Comparison of ENCODE assay signal across 8 mouse cellular contexts in the genomic region with DNA sequence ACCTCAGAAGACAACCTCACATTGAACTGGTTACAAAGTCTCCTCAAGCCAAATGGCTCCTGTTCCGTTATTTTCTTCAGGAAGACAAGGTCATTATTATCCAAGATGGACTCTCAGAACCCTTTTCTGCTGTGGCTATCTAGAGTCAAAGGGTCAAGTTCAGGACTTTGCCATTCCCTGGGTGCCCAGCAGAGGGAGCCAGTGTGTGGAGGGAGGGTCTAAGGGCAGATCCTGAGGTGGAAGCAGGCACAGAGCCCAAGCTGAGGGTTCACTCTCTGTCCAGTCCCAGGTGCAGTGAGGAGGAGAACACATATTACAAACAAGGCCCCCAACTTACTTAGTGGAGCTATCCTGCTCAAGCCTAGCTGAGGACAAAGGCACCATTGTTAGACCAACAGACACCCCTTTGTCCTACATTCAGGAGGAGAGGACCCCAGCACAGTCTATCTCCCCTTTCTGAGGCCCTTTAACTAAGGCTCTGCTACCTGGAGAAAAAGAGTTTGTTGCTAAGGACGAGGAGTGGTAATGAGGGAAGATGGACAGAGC. TPM values are rescaled to one million over a fixed set of nuclear protein-coding genes. Genes with fewer than 3 reads are reported as not detected.
A peak's percentile ranks its signal among the peaks of the same experiment; 100 is the strongest.
DNase-seq lines count a peak whose midpoint lies in the region; ATAC-seq and TF ChIP-seq lines count a peak whose summit lies in the region.

No protein-coding gene starts in this region.

- H3K27ac ChIP-seq in kidney, embryonic 14.5 days (ENCODE audit: low read depth, low read length), result no peak overlapping the region
- no peak overlapping the region for H3K27ac ChIP-seq in lung, postnatal 0 days (ENCODE audit: low read length)

- H3K4me3 ChIP-seq in kidney, embryonic 14.5 days (ENCODE audit: low read length), result no peak overlapping the region
- H3K4me3 ChIP-seq in lung, postnatal 0 days (ENCODE audit: low read depth, low read length), result no peak overlapping the region

- no peak overlapping the region for H3K4me2 ChIP-seq in kidney, embryonic 14.5 days (replicated peaks; ENCODE audit: low read depth, low read length)
- H3K4me2 ChIP-seq in lung, postnatal 0 days (replicated peaks; ENCODE audit: low read depth, low read length), result no peak overlapping the region

- peak; percentile 79 for DNase-seq in 3T3-L1 (ENCODE audit: low read depth, low spot score)
- peak; percentile 53 to 60 for DNase-seq in CD8-positive naive resting alpha-beta T cell, adult 2 months (ENCODE audit: low read depth in 2 of 2, low spot score in 2 of 2)
- DNase-seq in cerebellum, adult 9-11 months, result peak; percentile 42
- peak; percentile 35 to 66 for DNase-seq in gastrocnemius, postnatal 4 days (ENCODE audit: low spot score in 2 of 2)
- DNase-seq in lung, postnatal 0 days (ENCODE audit: low spot score), result peak; percentile 80
- DNase-seq in spleen, adult 18-20 months, result peak; percentile 60 to 81
- no peak for DNase-seq in left cerebral cortex, postnatal 25 days (ENCODE audit: low spot score in 2 of 2)

- peaks cover 43% of the 10 kb centered on the region for H3K36me3 ChIP-seq in kidney, embryonic 14.5 days (ENCODE audit: control insufficient read depth, insufficient read depth, low read length)
- H3K36me3 ChIP-seq in lung, postnatal 0 days (ENCODE audit: insufficient read depth, low read length), result peaks cover 26% of the 10 kb centered on the region

- H3K27me3 ChIP-seq in kidney, embryonic 14.5 days (ENCODE audit: control insufficient read depth, insufficient read depth, low read length), result no peaks in the 10 kb centered on the region
- H3K27me3 ChIP-seq in lung, postnatal 0 days (replicated peaks; ENCODE audit: insufficient read depth, low read length), result no peaks in the 10 kb centered on the region

- peak; percentile 96 for TF ChIP-seq CTCF in lung, postnatal 0 days (IDR thresholded peaks at IDR 0.05)

- no peak for TF ChIP-seq EP300 in lung, postnatal 0 days (IDR thresholded peaks at IDR 0.05)

- H3K9ac ChIP-seq in kidney, embryonic 14.5 days (ENCODE audit: low read depth, low read length), result no peak overlapping the region
- no peak overlapping the region for H3K9ac ChIP-seq in lung, postnatal 0 days (replicated peaks; ENCODE audit: low read depth)

- H3K9me3 ChIP-seq in kidney, embryonic 14.5 days (ENCODE audit: control insufficient read depth, low read length), result no peaks in the 10 kb centered on the region
- H3K9me3 ChIP-seq in lung, postnatal 0 days (ENCODE audit: low read length), result no peaks in the 10 kb centered on the region

- WGBS in kidney, embryonic 14.5 days, result 30% methylated on average over 2 of the region's 2 CpGs
- 17% methylated on average over 2 of the region's 2 CpGs for WGBS in lung, postnatal 0 days

- peak; percentile 32; the same call in 1 of the 2 replicates for ATAC-seq in kidney, embryonic 14.5 days (ENCODE audit: low FRiP score, low TSS enrichment)
- ATAC-seq in lung, postnatal 0 days, result peak; percentile 29

- intact Hi-C loops in left cerebral cortex, postnatal 25 days (cut with DNase I), result loop anchor here (2.0 kb wide), 1 partner anchor 57 kb away; no protein-coding TSS in a partner anchor

- H3K4me1 ChIP-seq in kidney, embryonic 14.5 days (ENCODE audit: control insufficient read depth, insufficient read depth, low read length), result peaks cover 11% of the 10 kb centered on the region; the same call in 1 of the 2 replicates
- peaks cover 3% of the 10 kb centered on the region; the same call in 1 of the 2 replicates for H3K4me1 ChIP-seq in lung, postnatal 0 days (ENCODE audit: insufficient read depth, low read depth, low read length)

RNA-seq across cellular contexts. Expression of gene Nfe2, which starts 7.9 kb away (rescaled TPM):
- 1 to 10 TPM in 1 of 2 experiments, under 1 TPM in 1; 0.61 to 1.5 TPM for total RNA-seq in gastrocnemius, postnatal 4 days (2021)
- 3.1 and 3.9 TPM in 2 replicates for polyA plus RNA-seq in kidney, embryonic 14.5 days (2014; fragmentation: Nextera tagmentation; extraction: Ambion mirVana)
- 10.5 and 11.2 TPM in 2 replicates for polyA plus RNA-seq in lung, postnatal 0 days (2015; fragmentation: Nextera tagmentation; extraction: Ambion mirVana)
- total RNA-seq in left cerebral cortex, postnatal 25 days (2021), result not detected

RNA-seq across cellular contexts. Expression of gene Hnrnpa1, which starts 10.0 kb away (rescaled TPM):
- total RNA-seq in gastrocnemius, postnatal 4 days (2021), result 100 to 1,000 TPM; 295 to 303 TPM
- polyA plus RNA-seq in kidney, embryonic 14.5 days (2014; fragmentation: Nextera tagmentation; extraction: Ambion mirVana), result 1,180 and 1,314 TPM in 2 replicates
- 200 and 211 TPM in 2 replicates for polyA plus RNA-seq in lung, postnatal 0 days (2015; fragmentation: Nextera tagmentation; extraction: Ambion mirVana)
- 100 to 1,000 TPM; 218 to 219 TPM for total RNA-seq in left cerebral cortex, postnatal 25 days (2021)

RNA-seq across cellular contexts. Expression of gene Cbx5, which starts 10.7 kb away (rescaled TPM):
- total RNA-seq in gastrocnemius, postnatal 4 days (2021), result 100 to 1,000 TPM in 1 of 2 experiments, 10 to 100 TPM in 1; 97.9 to 100 TPM
- 146 and 161 TPM in 2 replicates for polyA plus RNA-seq in kidney, embryonic 14.5 days (2014; fragmentation: Nextera tagmentation; extraction: Ambion mirVana)
- 27.8 and 29.4 TPM in 2 replicates for polyA plus RNA-seq in lung, postnatal 0 days (2015; fragmentation: Nextera tagmentation; extraction: Ambion mirVana)
- total RNA-seq in left cerebral cortex, postnatal 25 days (2021), result 100 to 1,000 TPM; 173 to 187 TPM

RNA-seq across cellular contexts. Expression of gene Copz1, which starts 22.2 kb away (rescaled TPM):
- 10 to 100 TPM; 72.8 to 78.4 TPM for total RNA-seq in gastrocnemius, postnatal 4 days (2021)
- polyA plus RNA-seq in kidney, embryonic 14.5 days (2014; fragmentation: Nextera tagmentation; extraction: Ambion mirVana), result 290 and 322 TPM in 2 replicates
- polyA plus RNA-seq in lung, postnatal 0 days (2015; fragmentation: Nextera tagmentation; extraction: Ambion mirVana), result 162 and 163 TPM in 2 replicates
- total RNA-seq in left cerebral cortex, postnatal 25 days (2021), result 100 to 1,000 TPM; 101 to 102 TPM

Comparison
In these comparisons a context has a peak if more than half of its experiments do, and no peak if none do; other contexts are left out.
1. DNase-seq: peak in 3T3-L1 (single experiment), CD8-positive naive resting alpha-beta T cell, adult 2 months (2 of 2), cerebellum, adult 9-11 months (single experiment), gastrocnemius, postnatal 4 days (2 of 2), lung, postnatal 0 days (single experiment) and spleen, adult 18-20 months (2 of 2); none in left cerebral cortex, postnatal 25 days (0 of 2).